Mouse (Mus musculus): ENCODE measurements around the gene 1700025C18Rik.
A peak's percentile ranks its signal among the peaks of the same experiment; 100 is the strongest.

Gene 1700025C18Rik

DNA sequence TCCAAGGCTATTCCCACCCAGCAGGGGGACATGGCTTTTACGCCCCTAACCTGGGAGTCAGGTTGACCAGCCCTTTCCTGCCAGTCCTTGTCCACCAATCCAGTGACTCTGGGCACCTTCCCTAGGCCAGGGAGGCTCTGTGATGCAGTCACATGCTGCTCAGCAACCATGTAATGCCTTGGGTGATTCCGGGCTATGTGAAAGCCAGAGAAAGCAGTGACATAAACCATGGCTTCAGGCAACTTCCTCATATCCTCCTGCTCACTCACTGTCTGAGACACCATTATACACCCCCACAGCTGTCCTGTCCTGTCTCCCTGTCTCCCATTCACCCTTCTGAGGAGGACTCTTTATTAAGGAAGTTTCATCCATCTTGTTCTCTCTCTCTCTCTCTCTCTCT is at the start of gene 1700025C18Rik:
TSS of gene 1700025C18Rik (minus strand) at position 101 of the 400 bp plus-strand sequence.
- DNase-seq (ENCODE audit: low read depth, low spot score): no peak

- no peak for DNase-seq (ENCODE audit: low read depth, low spot score)
Observed at GRCm38 (mm10) chr2:165136049-165136448, 45.5 kb upstream of the 1700025C18Rik start.

DNA sequence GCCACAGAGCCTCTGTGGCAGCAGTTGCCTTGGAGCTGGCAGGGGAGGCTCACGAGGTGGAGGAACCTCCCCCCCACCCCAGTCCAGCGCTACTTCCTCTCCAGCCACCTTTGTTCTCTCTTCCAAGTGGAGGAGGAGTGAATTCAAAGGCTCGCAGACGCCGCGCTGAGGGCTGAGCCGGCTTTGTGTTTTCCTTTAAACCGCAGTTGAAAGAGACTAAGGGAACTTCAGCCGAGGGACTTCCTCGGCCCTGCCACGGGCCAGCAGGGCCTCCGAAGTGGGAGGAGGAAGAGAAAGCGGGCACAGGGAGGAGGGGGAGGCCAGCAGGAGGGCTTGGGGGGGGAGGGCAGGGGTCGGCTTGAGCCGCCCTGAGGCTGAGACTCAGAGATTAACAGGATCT is 43.0 kb upstream of the 1700025C18Rik start:
- no peak for DNase-seq (ENCODE audit: low read depth, low spot score)

DNA sequence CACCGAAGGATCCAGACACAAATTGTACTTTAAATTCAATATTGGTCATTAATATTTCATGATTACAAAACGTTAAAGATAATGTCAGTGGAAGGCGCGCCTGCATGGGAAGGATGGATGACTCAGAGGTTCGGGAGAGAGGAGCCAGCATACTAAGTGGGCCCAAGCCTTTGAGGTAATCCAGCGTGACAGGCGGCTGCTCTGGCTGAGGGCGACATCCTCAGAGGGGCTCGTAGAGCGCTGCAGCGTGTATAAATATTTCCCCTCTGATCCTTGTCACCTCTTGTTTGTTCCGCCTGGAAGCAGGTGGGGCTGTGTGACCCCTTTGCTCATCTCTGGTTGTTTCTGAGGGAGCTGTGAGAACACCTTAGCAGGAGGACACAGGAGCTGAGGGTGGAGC is 40.9 kb upstream of the 1700025C18Rik start:
- DNase-seq (ENCODE audit: low read depth, low spot score): no peak

DNA sequence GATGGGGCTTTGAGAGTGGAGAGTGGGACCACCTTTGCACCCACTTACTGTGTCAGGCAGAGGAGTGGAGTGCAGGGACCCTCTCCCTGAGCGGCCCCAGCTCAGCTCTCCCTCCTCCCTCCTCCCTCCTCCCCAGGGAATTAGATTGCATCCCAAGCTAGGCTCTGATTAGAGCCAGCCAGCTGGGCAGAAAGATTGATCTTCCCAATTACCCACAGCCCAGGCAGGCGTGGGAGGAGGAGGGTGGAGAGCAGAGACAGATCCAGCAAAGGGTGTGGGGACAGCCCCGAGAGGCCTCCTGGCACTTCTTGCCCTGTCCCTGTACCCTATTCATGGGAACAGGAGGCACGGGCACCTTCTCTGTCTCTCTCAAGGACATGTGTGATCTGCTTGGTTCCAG is 38.6 kb upstream of the 1700025C18Rik start:
- DNase-seq (ENCODE audit: low read depth, low spot score): no peak

DNA sequence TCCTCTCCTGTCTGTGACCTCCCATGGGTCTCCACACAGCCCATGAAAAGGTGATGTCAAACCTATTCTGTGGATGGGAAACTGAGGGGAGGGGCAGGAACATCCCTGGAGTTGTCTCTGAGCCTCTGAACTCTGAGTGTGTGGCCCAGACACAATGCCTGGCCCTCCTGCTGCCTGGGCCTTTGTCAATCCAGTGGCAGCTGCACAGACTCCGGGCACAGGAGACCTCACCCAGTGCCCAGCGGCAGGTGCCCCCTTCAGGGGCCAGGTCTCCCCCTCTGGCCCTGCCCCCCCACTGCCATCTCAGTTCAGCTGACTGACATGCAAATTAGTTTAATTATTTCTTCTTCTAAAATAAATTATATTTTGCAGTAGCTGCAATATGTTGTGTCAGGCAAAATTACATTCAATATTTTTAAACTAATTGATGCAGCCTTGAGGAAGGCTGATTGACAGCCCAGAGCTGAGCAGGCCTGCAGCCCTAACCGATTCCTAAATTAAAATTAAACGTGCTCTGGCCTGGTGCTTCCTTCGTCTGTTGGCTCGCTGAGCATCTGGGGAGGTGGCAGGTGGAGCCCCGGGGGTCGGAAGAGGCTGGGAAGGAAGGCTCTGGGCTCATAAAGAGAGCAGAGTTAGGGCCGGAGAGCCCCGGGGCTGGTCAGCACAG is 36.5 kb upstream of the 1700025C18Rik start:
- no peak for DNase-seq (ENCODE audit: low read depth, low spot score)

GRCm38 (mm10) chr2:165121206-165121840 is 30.8 kb upstream of the 1700025C18Rik start:
- no peak for DNase-seq (ENCODE audit: low read depth, low spot score)

- DNase-seq (ENCODE audit: low read depth, low spot score): no peak
Observed at GRCm38 (mm10) chr2:165120765-165121164, 30.2 kb upstream of the 1700025C18Rik start.

DNA sequence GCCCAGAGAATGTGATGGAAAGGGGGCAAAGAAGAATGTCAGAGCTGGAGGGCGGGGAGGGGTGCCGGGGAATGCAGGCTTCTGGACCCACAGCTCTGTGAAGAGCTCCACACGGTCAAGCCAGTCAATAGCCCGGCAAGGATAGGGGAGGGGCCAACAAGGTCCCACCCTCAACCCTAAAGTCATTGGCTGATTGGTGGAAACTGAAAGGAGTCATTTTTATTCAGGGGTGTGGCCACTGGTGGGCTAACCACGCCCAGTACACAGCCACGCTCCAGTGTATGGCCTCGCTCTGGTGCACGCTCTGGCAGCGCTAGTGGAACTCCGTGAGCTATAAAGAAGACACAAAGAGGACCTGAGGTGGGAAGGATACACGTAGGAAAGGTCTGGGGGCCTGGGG is 23.2 kb upstream of the 1700025C18Rik start:
- DNase-seq (ENCODE audit: low read depth, low spot score): no peak

- DNase-seq (ENCODE audit: low read depth, low spot score): peak; percentile 57
Observed at GRCm38 (mm10) chr2:165112149-165112548, 21.6 kb upstream of the 1700025C18Rik start.

DNA sequence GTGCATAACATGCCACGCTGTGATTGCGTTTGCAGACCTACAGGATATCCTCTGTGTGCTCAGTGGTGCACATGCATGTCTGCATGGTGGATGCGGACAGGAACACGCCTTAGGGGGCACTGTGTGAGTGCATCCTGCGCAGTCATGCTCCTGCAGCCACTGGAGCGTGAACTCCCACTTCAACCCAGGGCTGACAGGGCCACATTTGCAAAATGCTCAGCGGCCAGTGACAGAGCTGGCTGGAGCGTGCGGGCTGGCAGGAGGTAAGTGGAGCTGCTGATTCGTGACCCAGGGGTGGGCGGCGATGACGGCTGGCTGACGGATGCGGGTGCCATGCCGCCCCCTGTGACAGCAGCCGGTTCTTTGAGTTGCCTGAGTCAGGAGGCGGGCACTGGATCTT is 16.0 kb upstream of the 1700025C18Rik start:
- DNase-seq (ENCODE audit: low read depth, low spot score): no peak

DNA sequence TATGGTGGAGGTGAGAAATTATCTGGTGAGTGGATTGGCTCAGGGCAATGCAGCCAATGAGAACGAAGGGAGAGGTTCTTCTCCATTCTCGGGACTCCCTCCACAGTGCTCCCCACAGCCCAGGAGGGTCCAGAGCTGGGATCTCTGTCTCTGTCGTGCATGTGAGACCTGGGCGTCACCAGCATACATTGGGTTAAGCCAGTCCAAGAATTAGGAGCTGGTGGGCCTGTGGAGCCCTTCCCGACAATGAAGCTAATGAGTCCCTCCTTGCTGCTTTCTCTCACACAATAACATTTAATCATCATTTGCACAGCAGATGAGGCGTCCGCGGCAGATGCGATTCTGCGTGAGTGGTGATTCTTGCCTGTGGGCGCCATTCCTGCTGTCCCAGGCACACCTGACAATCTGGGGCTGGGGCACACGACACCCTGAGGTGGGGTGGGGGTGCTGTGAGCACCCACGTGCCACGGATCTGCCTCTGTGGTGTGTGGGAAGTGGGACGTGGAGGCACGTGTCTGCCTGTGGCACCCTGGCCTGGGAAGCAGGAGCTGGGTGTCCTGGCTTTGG is 15.0 kb upstream of the 1700025C18Rik start:
- no peak for DNase-seq (ENCODE audit: low read depth, low spot score)

GRCm38 (mm10) chr2:165102920-165103319 is 12.4 kb upstream of the 1700025C18Rik start:
- DNase-seq (ENCODE audit: low read depth, low spot score): no peak

GRCm38 (mm10) chr2:165100749-165101148 is 10.2 kb upstream of the 1700025C18Rik start:
- no peak for DNase-seq (ENCODE audit: low read depth, low spot score)

- no peak for DNase-seq (ENCODE audit: low read depth, low spot score)
Observed at GRCm38 (mm10) chr2:165098861-165099260, 8.3 kb upstream of the 1700025C18Rik start.

- no peak for DNase-seq (ENCODE audit: low read depth, low spot score)
Observed at GRCm38 (mm10) chr2:165096367-165096766, 5.8 kb upstream of the 1700025C18Rik start.

- no peak for DNase-seq (ENCODE audit: low read depth, low spot score)
Observed at GRCm38 (mm10) chr2:165092393-165092792, 1.8 kb upstream of the 1700025C18Rik start.

GRCm38 (mm10) chr2:165091433-165091965 is 949 bp upstream of the 1700025C18Rik start:
- DNase-seq (ENCODE audit: low read depth, low spot score): no peak

DNA sequence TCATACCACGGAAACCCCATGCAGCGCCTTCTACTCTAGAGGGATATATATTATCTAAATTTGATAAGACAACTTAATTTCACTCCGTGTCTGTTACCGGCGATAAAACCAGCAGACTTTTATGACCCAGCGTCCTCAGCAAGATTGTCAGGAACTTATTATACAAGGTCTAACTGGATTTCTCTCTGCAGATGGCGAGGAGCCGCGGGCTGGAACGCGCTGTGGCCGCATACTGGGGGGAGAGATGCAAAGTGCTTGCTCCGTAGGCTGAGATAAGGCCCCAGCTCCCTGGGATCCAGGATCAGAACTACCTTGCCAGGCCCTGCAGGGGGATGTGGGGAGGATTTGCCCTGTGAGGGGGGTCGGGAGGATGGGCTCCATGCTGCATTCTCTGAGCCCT is 1.1 kb downstream of the 1700025C18Rik start:
- no peak for DNase-seq (ENCODE audit: low read depth, low spot score)

GRCm38 (mm10) chr2:165086634-165087033 is 3.9 kb downstream of the 1700025C18Rik start:
- no peak for DNase-seq (ENCODE audit: low read depth, low spot score)

GRCm38 (mm10) chr2:165081257-165081656 is 9.3 kb downstream of the 1700025C18Rik start:
- peak; percentile 43 for DNase-seq (ENCODE audit: low read depth, low spot score)

DNA sequence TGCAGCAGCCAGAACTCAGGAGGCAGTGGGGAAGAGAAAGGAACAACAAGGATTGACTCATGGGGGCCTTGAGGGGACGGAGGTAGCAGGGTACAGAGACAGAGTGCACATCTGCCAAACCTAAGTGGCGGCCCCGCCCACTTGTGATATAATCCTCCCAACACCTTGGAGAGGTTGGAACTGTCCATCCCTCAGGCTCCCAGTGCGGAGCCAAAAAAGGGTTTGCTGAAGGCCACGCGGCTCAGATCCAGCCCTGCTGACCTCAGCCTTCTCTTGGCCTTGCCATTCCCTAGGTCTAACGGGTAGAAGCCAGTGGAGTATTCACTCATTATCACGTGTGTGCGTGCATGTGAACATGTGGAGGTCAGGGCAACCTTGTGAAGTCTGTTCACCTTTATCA is 9.9 kb downstream of the 1700025C18Rik start:
- no peak for DNase-seq (ENCODE audit: low read depth, low spot score)

- no peak for DNase-seq (ENCODE audit: low read depth, low spot score)
Observed at GRCm38 (mm10) chr2:165078605-165079004, 11.9 kb downstream of the 1700025C18Rik start.
